Mouse (Mus musculus) monocyte, adult 2 months (primary cell): ENCODE measurements around the gene Ptk6.
A peak's percentile ranks its signal among the peaks of the same experiment; 100 is the strongest.

Experiments used
- DNase-seq, 2 experiments: peaks; one replicate each; pipeline ENCODE4 v3.0.0; 2022; ENCODE audit warnings: low spot score in 2 of 2, low read depth in 1 of 2

Ptk6 gene

DNA sequence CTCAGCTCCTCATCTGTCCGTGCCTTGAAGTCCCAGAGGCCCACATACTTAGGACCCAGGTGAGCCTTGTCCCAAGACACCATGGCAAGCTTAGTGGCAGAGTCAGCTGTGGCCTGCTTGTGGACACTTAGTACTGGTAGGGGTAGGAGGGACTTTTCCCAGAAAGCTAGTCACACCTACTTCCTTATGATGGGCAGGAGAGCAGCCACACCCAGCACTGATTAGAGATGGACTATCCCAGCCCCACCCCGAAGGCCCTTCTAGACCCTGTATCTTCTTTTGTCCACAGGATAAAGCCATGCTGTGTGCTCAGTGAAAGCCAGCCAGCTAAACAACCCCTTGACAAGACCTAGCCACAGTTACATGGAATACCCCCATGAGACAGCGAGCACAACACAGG lies at the start of gene Ptk6:
Gene Ptk6, minus strand, starts transcription at position 368 of the 400 bp plus-strand sequence.
- no peak for DNase-seq

DNA sequence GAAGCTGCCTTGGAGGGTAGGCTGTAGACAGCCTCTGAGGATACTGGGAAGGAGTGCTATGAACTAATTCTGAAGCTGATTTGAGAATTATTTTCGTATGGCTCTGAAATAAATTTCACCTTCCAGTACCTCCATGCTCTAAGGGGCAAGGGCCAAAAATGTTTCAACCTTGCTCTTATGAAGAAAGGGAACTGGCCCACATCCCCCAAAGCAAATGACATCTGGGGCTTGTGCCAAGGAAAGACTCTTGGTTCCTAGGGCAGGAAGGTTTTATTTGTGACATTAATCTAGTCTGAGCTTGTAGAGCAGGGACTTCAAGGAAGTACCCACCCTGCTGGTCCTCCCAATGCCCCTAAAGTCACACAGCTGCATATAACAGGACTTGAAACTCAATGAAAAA lies 49.3 kb upstream of the Ptk6 start:
- DNase-seq, result no peak

- DNase-seq, result no peak
These were observed 46.6 kb upstream of the Ptk6 start for GRCm38 (mm10) chr2:181249217-181249616.

- no peak for DNase-seq
These were observed 42.4 kb upstream of the Ptk6 start for GRCm38 (mm10) chr2:181245031-181245430.

DNA sequence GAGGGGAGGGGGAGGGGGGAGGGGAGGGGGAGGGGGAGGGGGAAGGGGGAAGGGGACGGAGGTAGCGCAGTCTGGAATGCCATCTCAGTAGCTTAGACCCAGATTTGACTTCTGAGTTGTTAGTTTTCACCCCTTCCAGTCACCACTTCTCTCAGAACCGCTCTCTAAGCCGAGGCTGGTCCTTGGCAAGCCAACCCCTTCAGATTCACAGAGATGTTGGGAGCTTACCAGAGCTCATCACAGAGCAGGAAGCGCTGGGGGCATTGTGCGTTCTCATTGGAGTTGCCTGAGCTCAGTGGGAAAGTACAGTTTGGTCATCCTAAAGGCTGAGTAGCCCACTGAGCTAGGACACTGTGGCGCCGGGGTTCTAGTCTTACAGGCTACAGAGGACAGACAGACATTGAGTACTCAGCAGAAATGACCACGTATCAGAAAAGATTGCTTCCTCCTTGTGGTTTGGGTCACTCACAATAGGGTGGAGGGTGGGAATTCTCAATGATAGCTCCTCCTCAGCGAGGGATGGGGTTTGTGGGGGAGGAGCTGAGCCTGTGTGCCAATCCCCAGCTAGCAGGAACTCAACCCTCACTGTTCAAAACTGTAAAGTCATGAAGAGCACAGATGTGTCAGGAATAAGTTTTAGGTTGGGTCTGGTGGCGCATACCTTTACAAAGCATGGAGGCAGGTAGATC lies 41.3 kb upstream of the Ptk6 start:
- peak; percentile 70 for DNase-seq

- no peak for DNase-seq
These were observed 39.7 kb upstream of the Ptk6 start for GRCm38 (mm10) chr2:181242314-181242665.

DNA sequence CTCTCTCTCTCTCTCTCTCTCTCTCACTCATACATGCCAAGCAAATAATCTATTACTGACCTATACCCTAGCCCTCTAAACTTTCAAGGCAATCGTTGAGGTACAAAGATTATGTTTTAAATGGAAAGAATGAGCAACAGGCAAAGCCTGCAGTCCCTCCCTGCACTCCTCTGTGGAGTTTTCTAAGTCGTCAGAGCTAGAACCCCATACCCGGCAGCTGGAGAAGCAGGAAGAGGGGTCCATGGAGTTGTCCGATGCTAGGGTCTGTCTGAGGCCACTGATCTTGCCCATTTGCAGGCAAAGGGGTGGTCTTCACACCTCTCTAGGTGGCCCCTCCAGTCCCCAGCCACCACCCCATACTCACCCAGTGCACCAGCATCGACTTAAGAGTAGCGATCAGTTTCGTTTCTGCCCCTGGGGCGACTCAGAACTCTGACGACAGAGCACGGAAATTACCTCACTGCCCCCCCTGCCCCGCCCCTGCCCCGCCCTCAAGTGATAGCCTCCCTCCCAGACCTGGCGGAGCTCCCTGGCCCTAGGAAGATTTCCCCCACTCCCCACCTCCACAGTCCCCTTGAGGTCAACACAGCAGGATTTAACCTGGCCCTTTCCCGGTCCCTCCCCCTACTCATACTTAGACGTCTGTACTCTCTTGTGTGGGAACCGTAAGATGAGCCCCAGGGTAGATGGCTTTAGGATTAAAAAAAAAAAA lies 39.2 kb upstream of the Ptk6 start, which contains the start of gene Helz2:
Gene Helz2, minus strand, starts transcription at position 426 of the 712 bp plus-strand sequence.
- peak in 1 of 2 experiments; percentile 35 for DNase-seq

- DNase-seq, result no peak
These were observed 38.3 kb upstream of the Ptk6 start for GRCm38 (mm10) chr2:181240806-181241440.

- no peak for DNase-seq
These were observed 36.7 kb upstream of the Ptk6 start for GRCm38 (mm10) chr2:181239261-181239660.

GRCm38 (mm10) chr2:181238861-181239260 lies 36.3 kb upstream of the Ptk6 start:
- no peak for DNase-seq

- DNase-seq, result no peak
These were observed 35.6 kb upstream of the Ptk6 start for GRCm38 (mm10) chr2:181238091-181238610.

DNA sequence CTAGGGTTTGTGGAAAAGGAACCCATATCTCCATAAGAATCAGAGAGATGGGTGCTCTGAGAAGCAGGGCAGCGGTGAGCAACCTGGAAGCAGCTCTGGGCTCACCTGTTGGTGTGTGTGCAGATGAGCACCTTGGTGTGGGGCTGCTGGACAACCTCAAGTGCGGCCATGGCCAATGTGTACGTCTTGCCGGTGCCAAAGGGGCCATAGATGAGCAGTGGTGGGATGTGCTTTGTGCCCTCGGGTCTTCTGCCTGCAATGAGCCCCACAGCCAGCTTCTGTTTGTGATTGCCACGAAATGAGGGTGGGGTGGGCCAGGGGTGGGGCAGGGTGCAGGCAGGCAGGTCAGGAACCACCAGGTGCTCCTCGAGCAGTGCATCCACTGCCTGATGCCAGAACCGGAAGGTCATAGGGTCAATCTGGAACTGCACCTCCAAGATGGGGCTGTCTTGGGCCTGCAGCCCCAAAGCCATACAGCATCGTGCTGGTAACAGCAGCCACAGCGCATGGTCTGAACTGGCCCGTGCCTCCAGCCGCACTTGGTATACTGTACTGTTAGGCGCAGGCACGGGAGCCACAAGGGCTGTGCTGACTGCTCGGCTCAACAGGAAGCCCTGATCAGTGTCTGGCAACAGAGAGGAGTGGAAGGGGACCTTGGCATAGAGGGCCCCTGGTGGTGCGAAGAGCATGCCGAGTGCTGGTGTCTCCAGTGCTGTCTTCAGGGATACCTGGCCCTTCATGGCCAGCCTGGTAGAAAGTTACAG lies 34.8 kb upstream of the Ptk6 start:
- no peak for DNase-seq

- no peak for DNase-seq
These were observed 33.3 kb upstream of the Ptk6 start for GRCm38 (mm10) chr2:181235681-181236566.

GRCm38 (mm10) chr2:181234680-181235079 lies 32.1 kb upstream of the Ptk6 start:
- no peak for DNase-seq

DNA sequence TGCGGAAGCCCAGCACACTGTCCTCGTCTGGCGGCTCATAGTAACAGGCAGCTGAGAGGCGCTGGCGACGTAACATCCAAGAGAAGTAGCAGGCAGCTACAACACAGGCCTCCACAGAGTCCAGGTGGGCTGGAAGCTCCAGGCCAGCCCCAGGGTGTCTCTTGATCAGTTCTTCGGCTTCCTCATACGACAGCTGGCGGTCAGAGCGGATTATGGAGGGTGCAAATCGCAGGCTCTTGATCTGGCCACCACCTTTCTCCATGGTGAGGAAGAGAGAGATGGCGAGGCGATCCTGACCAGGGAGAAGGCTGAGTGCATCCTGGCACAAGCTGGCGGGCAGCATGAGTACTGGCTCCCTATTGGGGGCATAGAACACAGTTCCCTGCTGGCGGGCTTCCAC lies 30.9 kb upstream of the Ptk6 start:
- DNase-seq, result no peak

DNA sequence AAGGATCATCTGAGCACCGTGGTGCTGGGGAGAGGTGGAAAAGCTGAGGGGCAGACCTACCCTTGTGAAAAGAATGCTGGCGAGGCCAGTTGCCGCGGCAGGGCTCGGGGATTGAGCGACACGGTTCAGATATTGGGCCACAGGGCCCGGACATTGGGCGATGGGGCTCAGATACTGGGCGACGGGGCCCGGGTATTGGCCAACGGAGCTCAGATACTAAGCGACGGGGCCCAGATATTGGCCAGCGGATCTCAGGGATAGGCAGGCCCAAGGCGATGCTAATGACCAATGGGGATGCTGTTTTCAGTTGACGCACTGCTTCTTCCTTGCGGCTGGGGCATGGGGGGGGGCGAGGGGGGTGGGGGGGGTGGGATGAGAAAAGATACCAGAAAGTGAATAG lies 28.6 kb upstream of the Ptk6 start:
- no peak for DNase-seq

DNA sequence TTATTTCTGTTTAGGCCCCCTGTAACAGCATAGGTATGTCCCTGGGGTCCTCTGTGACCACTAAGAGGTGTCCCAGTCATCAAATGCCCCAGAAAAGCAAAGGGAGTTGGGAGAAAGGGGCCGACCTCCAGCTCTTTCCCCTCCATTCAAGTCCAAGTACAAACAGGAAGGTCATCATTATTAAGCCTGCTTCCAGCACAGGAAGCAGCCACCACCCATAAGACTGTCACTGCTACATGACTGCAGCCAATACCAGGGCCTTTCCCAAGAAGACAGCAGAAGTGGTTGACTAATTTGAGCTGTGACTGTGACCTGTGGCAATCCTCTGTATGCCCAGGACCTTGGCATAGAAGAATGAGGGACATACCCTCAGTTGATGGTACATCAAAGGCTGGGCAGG lies 25.7 kb upstream of the Ptk6 start:
- no peak for DNase-seq

DNA sequence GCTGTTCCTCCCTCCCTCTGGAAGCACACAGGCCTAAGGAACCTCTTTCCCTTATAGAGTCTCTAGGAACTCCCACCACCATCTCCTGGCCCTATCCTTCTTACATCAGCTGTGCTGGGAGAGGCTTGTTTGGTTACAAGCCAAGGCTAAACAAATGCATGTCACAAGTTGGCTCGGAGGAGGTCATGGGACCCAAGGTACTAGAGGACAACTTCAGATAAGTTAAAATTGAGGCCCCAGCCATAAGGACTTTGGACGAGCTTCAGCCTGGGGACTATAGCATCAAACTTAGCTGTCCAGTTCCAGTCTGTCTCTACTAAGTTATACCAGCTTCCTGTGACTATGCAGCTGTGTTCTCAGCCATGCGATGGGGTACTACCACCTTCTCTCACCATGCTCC lies 24.5 kb upstream of the Ptk6 start:
- no peak for DNase-seq

DNA sequence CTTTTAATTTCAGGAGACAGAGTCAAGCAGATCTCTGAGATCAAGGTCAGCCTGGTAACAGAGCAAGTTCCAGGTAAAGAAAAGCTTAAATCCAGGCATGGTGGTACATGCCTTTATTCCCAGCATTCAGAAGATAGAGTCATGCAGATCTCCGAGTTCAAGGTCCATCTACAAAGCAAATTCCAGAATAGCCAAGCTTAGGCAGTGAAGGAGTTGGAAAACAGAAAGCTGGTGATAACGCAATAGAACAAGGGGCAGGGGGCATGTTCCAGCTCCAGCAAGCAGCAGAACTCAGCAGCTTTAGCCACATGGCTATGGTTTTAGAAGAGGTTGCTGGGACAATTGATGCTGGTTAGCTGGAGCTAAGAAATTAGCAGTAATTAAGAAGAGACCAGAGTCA lies 22.4 kb upstream of the Ptk6 start:
- no peak for DNase-seq

DNA sequence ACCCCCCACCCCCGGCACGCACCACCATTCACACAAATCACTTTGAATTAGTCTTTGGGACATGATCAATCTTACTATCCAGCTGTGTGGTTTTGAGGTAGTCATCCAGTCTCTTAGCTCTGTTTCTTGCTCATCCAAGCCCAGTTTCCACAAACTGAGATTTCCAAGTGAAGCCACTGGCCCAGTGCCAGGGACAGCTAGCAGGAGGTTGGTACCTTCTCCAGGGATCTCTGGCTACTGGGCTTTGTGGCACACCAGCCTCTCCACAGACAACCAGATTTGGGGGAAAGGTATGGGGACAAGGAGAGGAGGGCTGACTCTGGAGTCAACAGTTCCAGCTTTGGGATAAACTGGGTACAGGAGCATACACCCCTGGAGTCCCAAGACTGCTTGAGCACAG lies 17.8 kb upstream of the Ptk6 start:
- DNase-seq, result no peak
